Mouse (Mus musculus) frontal cortex, postnatal 25 days (tissue): Measurements from ENCODE around the gene Rnf43.

ENCODE experiments used
- DNase-seq, 2 experiments: peaks; one replicate each; pipeline ENCODE4 v3.0.0; 2022; ENCODE audit warnings: low spot score in 2 of 2

Gene Rnf43

DNA sequence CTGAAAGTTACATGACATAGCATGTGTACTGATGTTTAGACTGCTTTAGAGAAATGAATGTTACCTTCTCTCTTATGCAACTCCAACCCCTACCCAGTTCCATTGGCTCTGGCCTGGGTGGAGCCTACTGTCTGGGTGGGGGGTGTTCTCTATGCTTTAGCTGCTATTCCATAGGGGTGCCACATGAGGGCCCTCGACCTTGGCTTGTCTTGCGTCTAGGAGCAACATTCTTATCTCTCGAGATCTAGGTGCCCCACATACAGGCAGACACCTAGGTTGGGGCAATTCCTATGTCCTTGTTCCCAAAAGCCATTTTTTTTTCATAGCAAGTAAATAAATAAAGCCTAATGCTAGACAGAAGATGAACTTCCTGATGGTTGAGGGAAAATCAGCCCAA lies 97.1 kb downstream of the Rnf43 start:
- peak in 1 of 2 experiments; percentile 37 for DNase-seq

- peak in 1 of 2 experiments; percentile 47 for DNase-seq
These were observed 98.0 kb downstream of the Rnf43 start, which contains the start of gene Tspoap1 for GRCm38 (mm10) chr11:87760301-87761081. Gene Tspoap1 (plus strand): TSS chr11:87760541.

DNA sequence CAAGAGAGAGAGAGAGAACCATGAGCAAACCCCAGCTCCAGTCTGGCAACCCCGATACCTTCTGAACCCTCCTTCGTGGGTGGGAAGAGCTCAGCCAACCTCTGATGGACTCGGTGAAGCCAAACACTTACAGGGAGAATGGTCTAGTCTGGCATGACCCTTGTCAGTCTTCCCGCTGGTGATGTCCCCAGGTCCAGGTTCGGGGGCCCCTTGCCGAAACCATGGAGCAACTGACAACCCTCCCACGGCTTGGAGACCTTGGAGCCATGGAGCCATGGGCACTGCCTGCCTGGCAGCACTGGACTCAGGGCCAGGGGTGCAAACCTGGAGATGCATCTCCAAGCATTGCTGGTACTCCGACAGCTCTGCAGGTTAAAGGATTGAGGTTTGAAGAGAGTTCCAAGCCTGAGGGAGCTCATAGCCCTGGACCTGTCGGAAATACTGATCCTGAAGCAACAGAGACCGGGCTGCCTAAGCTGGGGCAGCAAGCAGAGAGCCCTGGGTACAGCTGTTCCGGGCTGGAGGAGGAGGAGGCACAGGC lies 98.7 kb downstream of the Rnf43 start:
- DNase-seq, result no peak

DNA sequence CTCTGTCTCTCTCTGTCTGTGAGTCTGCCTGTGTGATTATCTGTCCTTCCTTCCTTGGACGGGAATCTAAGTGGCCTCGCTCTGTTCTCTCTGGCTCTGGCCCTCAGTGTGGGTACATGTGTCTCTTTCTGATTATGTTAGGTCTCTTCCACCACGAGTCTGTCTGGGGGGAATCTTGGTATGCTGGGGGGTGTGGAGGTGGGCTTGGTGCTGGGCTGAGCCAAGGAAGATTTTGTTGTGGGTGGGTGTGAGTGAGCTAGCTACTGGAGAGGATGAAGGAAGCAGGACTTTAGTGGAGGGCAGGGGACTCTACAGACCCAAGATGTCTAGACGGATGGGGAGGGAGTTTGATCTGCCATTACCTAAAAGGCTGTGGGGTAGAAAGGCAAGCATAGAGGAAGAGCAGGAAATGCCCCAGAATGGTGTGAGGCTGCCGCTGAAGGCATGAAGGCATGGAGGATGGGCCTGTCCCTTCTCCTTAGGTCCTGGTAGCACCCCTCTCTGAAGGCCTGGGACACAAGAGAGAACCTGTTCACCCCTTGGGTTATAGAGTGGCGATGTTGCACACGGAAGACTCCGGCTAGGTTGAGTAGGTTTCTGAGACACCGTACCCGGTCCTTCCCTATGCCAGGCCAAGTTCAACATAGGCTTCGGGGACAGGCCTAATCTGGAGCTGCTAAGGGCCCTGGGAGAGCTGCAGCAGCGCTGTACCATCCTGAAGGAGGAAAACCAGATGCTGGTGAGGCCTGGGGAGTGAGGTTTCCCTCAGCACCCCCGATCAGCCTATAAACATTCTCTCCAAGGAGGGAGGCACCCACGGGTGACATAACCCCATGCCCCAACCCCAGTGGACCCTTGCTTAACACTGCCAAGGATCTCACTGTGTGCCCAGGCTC lies 99.5 kb downstream of the Rnf43 start:
- no peak for DNase-seq

DNA sequence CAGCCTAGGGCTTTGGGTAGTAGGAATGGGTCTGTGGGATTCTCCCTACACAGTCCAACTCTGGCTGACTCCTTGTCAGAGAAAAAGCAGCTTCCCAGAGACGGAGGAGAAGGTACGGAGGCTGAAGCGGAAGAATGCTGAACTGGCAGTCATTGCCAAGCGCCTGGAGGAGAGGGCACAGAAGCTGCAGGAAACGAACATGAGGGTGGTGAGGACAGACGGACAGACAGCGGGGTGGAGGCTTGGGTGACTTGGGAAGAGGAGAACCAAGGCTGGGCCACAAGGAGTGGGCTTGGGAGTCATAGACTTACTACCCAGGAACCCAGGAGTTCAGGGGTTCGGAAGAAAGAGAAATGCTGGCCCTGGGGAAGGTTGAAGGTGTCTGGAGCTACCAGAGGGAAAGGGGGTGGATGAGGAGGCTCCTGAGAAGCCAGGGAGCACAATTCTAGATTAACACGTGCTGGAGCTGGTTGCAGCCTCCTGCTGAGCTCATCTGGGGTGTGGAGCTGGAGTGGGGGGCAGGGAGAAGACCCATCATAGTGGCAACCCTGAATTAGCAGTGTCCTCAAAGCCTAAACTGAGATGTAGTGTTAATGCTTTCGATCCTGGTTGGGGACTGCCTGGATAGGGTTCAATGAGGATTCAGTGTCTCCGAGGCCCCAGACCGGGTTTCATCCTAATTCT lies 100.3 kb downstream of the Rnf43 start:
- DNase-seq, result no peak

- DNase-seq, result peak; percentile 68 to 74
These were observed 101.0 kb downstream of the Rnf43 start for GRCm38 (mm10) chr11:87763511-87763987.

GRCm38 (mm10) chr11:87763988-87764876 lies 101.7 kb downstream of the Rnf43 start:
- peak in 1 of 2 experiments; percentile 36 for DNase-seq

DNA sequence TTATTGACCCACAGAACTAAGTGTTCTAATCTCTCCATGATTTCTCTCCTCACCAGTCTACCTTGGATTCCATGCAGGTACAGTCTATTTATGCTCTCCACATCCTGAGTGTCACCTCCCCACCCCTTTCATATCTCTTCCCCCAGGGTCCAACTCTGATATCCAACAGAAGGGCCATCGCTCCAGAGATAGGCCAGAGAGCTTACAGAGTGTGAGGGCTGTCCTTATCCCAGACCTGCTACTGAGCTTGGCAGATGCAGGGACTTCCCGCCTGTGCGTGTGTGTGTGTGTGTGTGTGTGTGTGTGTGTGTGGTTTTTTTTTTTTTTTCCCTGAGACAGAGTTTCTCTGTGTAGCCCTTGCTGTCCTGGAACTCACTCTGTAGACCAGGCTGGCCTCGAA lies 106.2 kb downstream of the Rnf43 start:
- DNase-seq, result no peak

DNA sequence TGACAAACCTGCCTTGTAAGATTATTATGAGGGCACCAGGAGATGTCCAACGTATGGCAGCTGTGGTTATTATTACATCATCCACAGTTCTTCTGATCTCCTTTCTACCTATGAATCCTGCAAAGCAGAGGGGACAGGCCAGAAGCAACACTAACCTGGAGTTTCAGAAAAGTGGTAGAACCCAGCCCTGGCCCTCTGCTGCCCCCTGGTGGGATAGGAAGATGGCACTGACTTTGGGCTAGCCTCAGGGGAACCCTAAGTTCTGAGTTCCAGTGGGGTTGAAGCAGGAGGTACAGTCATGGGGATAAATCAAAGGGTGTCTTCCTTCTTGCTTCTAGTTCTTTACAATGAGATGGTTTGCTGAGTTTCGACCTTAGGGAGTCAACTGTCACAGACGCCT lies 108.5 kb downstream of the Rnf43 start:
- peak in 1 of 2 experiments; percentile 69 for DNase-seq

DNA sequence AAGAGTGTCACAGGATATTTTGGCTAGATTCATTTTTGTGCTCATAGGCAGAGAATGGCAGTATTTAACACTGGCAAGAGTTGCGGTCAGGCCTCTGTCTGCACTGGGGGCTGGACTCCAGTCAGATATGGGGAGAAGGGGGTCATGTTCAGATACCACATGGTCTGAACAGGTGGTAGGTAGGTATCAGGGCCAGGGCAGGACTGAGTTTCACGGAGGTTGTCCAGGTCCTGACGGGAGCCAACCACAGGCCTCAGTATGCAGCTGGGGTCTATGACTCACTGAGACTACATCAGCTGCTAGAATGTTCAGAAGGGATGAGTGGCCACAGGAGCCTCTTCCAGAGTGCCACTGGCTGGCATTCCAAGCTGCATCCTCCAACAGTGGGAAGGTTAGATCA lies 109.8 kb downstream of the Rnf43 start:
- DNase-seq, result no peak

GRCm38 (mm10) chr11:87778100-87778765 lies 115.7 kb downstream of the Rnf43 start:
- peak in 1 of 2 experiments; percentile 41 for DNase-seq

DNA sequence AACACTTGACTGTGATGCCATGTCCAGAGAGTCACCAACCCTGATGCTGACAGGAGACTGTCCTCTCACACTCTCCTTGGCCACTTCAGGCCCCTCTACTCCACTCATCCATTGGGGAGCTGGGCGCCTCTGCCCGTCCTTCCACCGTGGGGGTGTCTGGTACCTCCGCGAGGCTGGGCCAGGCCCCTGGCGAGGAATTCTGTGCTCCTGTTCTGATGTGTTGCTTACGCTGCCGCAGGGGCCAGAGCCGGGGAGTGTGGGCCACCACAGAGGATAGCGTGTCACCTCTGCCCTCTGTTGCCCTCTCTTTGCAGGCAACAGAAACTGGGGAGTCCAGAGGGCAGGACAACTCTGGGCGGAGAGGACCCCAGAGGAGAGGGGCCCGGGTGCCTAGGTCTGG lies 116.4 kb downstream of the Rnf43 start:
- DNase-seq, result no peak

DNA sequence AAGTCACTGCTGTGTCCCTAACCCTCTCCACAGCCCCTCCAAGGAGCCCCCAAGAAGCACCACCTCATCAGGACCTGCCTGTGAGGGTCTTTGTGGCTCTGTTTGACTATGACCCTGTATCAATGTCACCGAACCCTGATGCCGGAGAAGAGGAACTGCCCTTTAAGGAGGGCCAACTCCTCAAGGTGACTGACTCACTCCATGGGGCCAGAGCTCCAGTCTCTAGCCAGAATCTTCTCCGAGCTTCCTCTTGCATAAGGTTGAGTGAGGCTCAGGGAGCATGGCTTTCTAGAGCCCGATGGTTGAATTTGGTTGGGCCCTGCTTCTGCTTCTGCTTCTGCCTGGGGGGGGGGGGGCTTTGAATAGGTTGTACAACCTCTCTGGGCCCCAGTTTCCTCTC lies 116.9 kb downstream of the Rnf43 start:
- peak in 1 of 2 experiments; percentile 4 for DNase-seq

- DNase-seq, result no peak
These were observed 117.6 kb downstream of the Rnf43 start for GRCm38 (mm10) chr11:87780130-87780529.
